Mouse (Mus musculus) midbrain, embryonic 16.5 days (tissue): Measurements from ENCODE around the gene Aff4. TPM values are rescaled to one million over a fixed set of nuclear protein-coding genes. Genes with fewer than 3 reads are reported as not detected.

Experiments used
- ATAC-seq: fragments of 200-750 bp; cut with Nextera tagmentation; 2 replicates; pipeline ENCODE4 v1.8.0; 2017; ENCODE audit warnings: moderate TSS enrichment
- H3K27ac ChIP-seq: fragments of 300-500 bp; sonication (generic); 2 replicates; pipeline ENCODE4 v1.5.1; 2014; ENCODE audit warnings: mild to moderate bottlenecking, low read length, mixed read lengths
- H3K27me3 ChIP-seq: fragments of 300-500 bp; sonication (generic); 2 replicates; pipeline ENCODE4 v1.6.1; 2014; ENCODE audit warnings: low read depth, low read length, mixed read lengths; ENCODE audit not compliant: control insufficient read depth, insufficient read depth
- H3K36me3 ChIP-seq: fragments of 300-500 bp; sonication (generic); 2 replicates; pipeline ENCODE4 v1.6.1; 2014; ENCODE audit warnings: mild to moderate bottlenecking, low read length, moderate library complexity, mixed read lengths; ENCODE audit not compliant: control insufficient read depth, insufficient read depth
- H3K4me1 ChIP-seq: fragments of 300-500 bp; sonication (generic); 2 replicates; pipeline ENCODE4 v1.6.1; 2014; ENCODE audit warnings: mild to moderate bottlenecking, low read length, mixed read lengths; ENCODE audit not compliant: control insufficient read depth, insufficient read depth
- H3K4me2 ChIP-seq: fragments of 300-500 bp; sonication (generic); 2 replicates; pipeline ENCODE4 v1.6.1; 2014; ENCODE audit warnings: mild to moderate bottlenecking, low read length, mixed read lengths
- H3K4me3 ChIP-seq: fragments of 300-500 bp; sonication (generic); 2 replicates; pipeline ENCODE4 v1.5.1; 2014; ENCODE audit warnings: low read depth, mild to moderate bottlenecking, low read length, moderate library complexity, mixed read lengths
- H3K9ac ChIP-seq: fragments of 300-500 bp; sonication (generic); 2 replicates; pipeline ENCODE4 v1.6.1; 2014; ENCODE audit warnings: low read depth, low read length, mixed read lengths
- H3K9me3 ChIP-seq: fragments of 300-500 bp; sonication (generic); replicated peaks from 2 replicates; pipeline ENCODE4 v1.6.1; 2014; ENCODE audit warnings: mild to moderate bottlenecking, low read length, mixed read lengths; ENCODE audit not compliant: control insufficient read depth, poor library complexity, severe bottlenecking
- WGBS: fragments of 180-500 bp; shearing (Covaris S2); extraction: QIAGEN DNeasy Blood & Tissue Kit; methylation state at CpG from one replicate; pipeline ENCODE4 v1.1.7; 2014; 5-methylcytosine and 5-hydroxymethylcytosine counted together
- polyA plus RNA-seq: library from polyadenylated mRNA; unstranded; fragments of >200 nt; fragmentation: Nextera tagmentation; extraction: Ambion mirVana; gene quantifications from 2 replicates; pipeline ENCODE4 v1.2.1, GENCODE M21; 2015

The Aff4 gene
- polyA plus RNA-seq, 1 experiment from 2014 or later, result 42.4 TPM

GRCm38 (mm10) chr11:53351224-53351942 is 750 bp downstream of the Aff4 start:
- 1% methylated on average over 31 of the region's 35 CpGs for WGBS
- H3K4me2 ChIP-seq, result peak overlapping the region; percentile 79
- no peaks in the 10 kb centered on the region for H3K9me3 ChIP-seq
- peaks cover 16% of the 10 kb centered on the region for H3K4me1 ChIP-seq
- H3K27me3 ChIP-seq, result no peaks in the 10 kb centered on the region
- H3K4me3 ChIP-seq, result peak overlapping the region; percentile 96
- H3K27ac ChIP-seq, result peak overlapping the region; percentile 99
- no peaks in the 10 kb centered on the region for H3K36me3 ChIP-seq
- H3K9ac ChIP-seq, result peak overlapping the region; percentile 99
- ATAC-seq, result peak; percentile 25; the same call in 1 of the 2 replicates

GRCm38 (mm10) chr11:53351943-53352590 is 1.4 kb downstream of the Aff4 start:
- 3% methylated on average over 14 of the region's 14 CpGs for WGBS
- ATAC-seq, result no peak

GRCm38 (mm10) chr11:53358504-53359155 is 8.0 kb downstream of the Aff4 start:
- ATAC-seq, result no peak
- Histone ChIP-seq H3K4me3 (no peak overlapping the region), H3K4me2 (no peak overlapping the region), H3K9me3 (no peaks in the 10 kb centered on the region), H3K27me3 (no peaks in the 10 kb centered on the region), H3K9ac (no peak overlapping the region), H3K4me1 (peaks cover 13% of the 10 kb centered on the region), H3K27ac (no peak overlapping the region), H3K36me3 (no peaks in the 10 kb centered on the region)
- whole genome bisulfite sequencing, result 95% methylated on average over 5 of the region's 5 CpGs

More at GRCm38 (mm10) chr11:53351943-53352590, 1.4 kb downstream of the Aff4 start:
- H3K4me3 ChIP-seq, result peak overlapping the region; percentile 96
- H3K27ac ChIP-seq, result peak overlapping the region; percentile 99
- peak overlapping the region; percentile 99 for H3K9ac ChIP-seq
- no peaks in the 10 kb centered on the region for H3K27me3 ChIP-seq
- H3K36me3 ChIP-seq, result no peaks in the 10 kb centered on the region
- H3K4me2 ChIP-seq, result peak overlapping the region; percentile 79
- H3K9me3 ChIP-seq, result no peaks in the 10 kb centered on the region
- peaks cover 18% of the 10 kb centered on the region for H3K4me1 ChIP-seq

GRCm38 (mm10) chr11:53367032-53367431 is 16.4 kb downstream of the Aff4 start:
- Histone ChIP-seq H3K4me1 (no peaks in the 10 kb centered on the region), H3K36me3 (peaks cover 7% of the 10 kb centered on the region; the same call in 1 of the 2 replicates), H3K27ac (no peak overlapping the region), H3K4me3 (no peak overlapping the region), H3K9me3 (no peaks in the 10 kb centered on the region), H3K27me3 (no peaks in the 10 kb centered on the region), H3K4me2 (no peak overlapping the region), H3K9ac (no peak overlapping the region)
- WGBS, result 98% methylated on average over 2 of the region's 2 CpGs
- no peak for ATAC-seq

- H3K36me3 ChIP-seq, result peaks cover 15% of the 10 kb centered on the region
- ATAC-seq, result no peak
- H3K9ac ChIP-seq, result no peak overlapping the region
- no peak overlapping the region for H3K4me3 ChIP-seq
- WGBS, result 81% methylated on average over 1 of the region's 1 CpGs
- no peak overlapping the region for H3K27ac ChIP-seq
- H3K4me2 ChIP-seq, result no peak overlapping the region
- H3K9me3 ChIP-seq, result no peaks in the 10 kb centered on the region
- H3K4me1 ChIP-seq, result no peaks in the 10 kb centered on the region
- no peaks in the 10 kb centered on the region for H3K27me3 ChIP-seq
Observed at GRCm38 (mm10) chr11:53378918-53379317, 28.3 kb downstream of the Aff4 start.

GRCm38 (mm10) chr11:53383758-53384428 is 33.3 kb downstream of the Aff4 start:
- no peak overlapping the region for H3K9ac ChIP-seq

GRCm38 (mm10) chr11:53393856-53394255 is 43.2 kb downstream of the Aff4 start:
- no peak overlapping the region for H3K27ac ChIP-seq
- no peak for ATAC-seq
- no peak overlapping the region for H3K4me3 ChIP-seq
- 94% methylated on average over 1 of the region's 1 CpGs for WGBS
- no peak overlapping the region for H3K4me2 ChIP-seq
- no peaks in the 10 kb centered on the region for H3K27me3 ChIP-seq
- peaks cover 23% of the 10 kb centered on the region for H3K36me3 ChIP-seq
- H3K9ac ChIP-seq, result no peak overlapping the region
- no peaks in the 10 kb centered on the region for H3K9me3 ChIP-seq
- H3K4me1 ChIP-seq, result no peaks in the 10 kb centered on the region

More at GRCm38 (mm10) chr11:53383758-53384428, 33.3 kb downstream of the Aff4 start:
- 100% methylated on average over 2 of the region's 2 CpGs for WGBS
- Histone ChIP-seq H3K27ac (no peak overlapping the region), H3K9me3 (no peaks in the 10 kb centered on the region), H3K4me3 (no peak overlapping the region), H3K27me3 (no peaks in the 10 kb centered on the region), H3K4me2 (no peak overlapping the region), H3K4me1 (no peaks in the 10 kb centered on the region), H3K36me3 (peaks cover 6% of the 10 kb centered on the region; the same call in 1 of the 2 replicates)
- no peak for ATAC-seq

GRCm38 (mm10) chr11:53403638-53404037 is 53.0 kb downstream of the Aff4 start:
- Histone ChIP-seq H3K9me3 (no peaks in the 10 kb centered on the region), H3K36me3 (peaks cover 34% of the 10 kb centered on the region), H3K4me2 (no peak overlapping the region), H3K9ac (no peak overlapping the region), H3K4me3 (no peak overlapping the region), H3K4me1 (no peaks in the 10 kb centered on the region), H3K27ac (no peak overlapping the region), H3K27me3 (no peaks in the 10 kb centered on the region)
- WGBS, result 93% methylated on average over 1 of the region's 1 CpGs
- ATAC-seq, result no peak
